Mouse (Mus musculus): ENCODE data around the gene Vmn2r99.

The Vmn2r99 gene

DNA sequence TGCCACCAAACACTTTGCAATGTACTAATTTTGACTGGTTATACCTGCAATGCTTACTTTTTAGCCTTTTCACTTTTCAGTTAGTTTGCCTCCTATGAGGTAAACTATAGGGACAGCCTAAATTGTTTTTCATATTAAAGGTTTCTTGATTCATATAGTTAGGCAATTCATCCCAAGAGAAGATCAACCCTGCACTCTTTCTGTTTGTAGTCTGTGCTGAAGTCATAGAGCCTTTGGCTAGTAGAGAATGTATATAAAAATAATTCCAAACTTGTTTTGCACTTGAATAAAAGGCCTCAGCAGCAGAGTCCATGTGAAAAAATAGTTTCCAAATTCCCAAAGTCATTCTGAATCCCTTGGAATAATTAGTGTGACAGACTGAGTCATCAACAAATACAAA is at the start of gene Vmn2r99:
Gene Vmn2r99, plus strand, starts transcription at position 301 of the 400 bp plus-strand sequence.
- in situ Hi-C loops (cut with MboI; ENCODE audit: low sequenced_read_pairs) = no loop called here

DNA sequence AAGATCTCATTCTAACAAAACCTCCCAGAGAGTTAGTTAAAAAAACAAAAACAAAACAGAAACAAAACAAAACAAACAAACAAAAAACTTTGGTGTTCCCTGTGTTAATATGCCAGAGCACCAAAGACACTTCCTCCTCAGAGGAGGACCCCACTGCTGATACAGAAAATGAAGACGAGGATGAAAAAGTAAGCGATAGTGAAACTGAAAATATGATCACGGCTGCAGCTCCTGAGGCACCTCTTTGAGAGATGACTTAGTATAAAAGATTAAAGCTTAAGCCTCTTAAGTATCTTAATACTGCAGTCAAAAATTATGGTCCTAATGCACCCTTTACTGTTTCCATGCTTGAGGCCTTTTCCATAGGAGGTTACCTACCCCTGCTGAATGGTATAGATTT is 75.9 kb downstream of the Vmn2r99 start:
- in situ Hi-C loops (cut with MboI; ENCODE audit: low sequenced_read_pairs) = no loop called here

DNA sequence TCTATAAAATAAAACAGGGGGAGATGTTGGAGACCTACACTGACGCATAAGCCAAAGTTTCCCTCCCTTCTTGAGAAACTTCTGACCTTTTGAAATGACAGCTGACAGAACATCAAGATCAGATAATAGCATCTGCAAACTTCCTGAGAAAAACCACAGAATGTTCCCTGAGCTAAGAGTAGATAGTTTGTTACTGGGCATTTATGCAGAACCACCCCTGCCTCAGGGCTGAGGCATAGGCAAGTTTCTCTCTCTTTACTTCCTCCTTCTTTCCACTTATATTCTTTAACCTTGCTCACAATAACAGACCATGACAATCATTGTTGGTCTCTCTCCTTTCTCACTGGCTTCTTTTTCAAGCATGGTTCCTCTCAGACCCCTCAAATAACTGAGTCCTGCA is 83.2 kb downstream of the Vmn2r99 start:
- in situ Hi-C loops (cut with MboI; ENCODE audit: low sequenced_read_pairs) = no loop called here
